Mouse (Mus musculus): Measurements from ENCODE around the gene Trpv5.

GRCm38 (mm10) chr6:41710281-41710680 lies 29.7 kb upstream of the Trpv5 start:
- no peak for TF ChIP-seq EP300 (optimal IDR thresholded peaks at IDR 0.05)
- no peak for TF ChIP-seq CTCF (IDR thresholded peaks at IDR 0.05; ENCODE audit: low read depth)
